Mouse (Mus musculus) adrenal gland, adult 8-10 months (tissue): ENCODE results near the gene Srpx2. TPM values are rescaled to one million over a fixed set of nuclear protein-coding genes. Genes with fewer than 3 reads are reported as not detected.

Experiments used
- total RNA-seq, 4 experiments: library from RNA; stranded (reverse); gene quantifications; 2 replicates each; pipeline ENCODE4 v1.2.4; 2022

Srpx2 gene
- total RNA-seq, 4 experiments from 2014 or later, result 2.8 to 8.8 (median 5.1) TPM

Other genes with a start within 250 kb of the Srpx2 start
- gene Pcdh19, start 219.4 kb upstream of the Srpx2 start, total RNA-seq, result 10 to 100 TPM in 3 of 4 experiments, 1 to 10 TPM in 1; 9.5 to 14.6 (median 11.7) TPM
- gene Tnmd, start 57.4 kb upstream of the Srpx2 start, total RNA-seq, result under 1 TPM in 2 of 4 experiments, not detected in 2; 0.17 to 0.51 TPM
- 10 to 100 TPM; 25.8 to 52.3 (median 37.4) TPM for gene Tspan6, start 10.0 kb upstream of the Srpx2 start, total RNA-seq
- gene Sytl4, start 73.4 kb downstream of the Srpx2 start, total RNA-seq, result 10 to 100 TPM; 15.4 to 23.7 (median 19.6) TPM
- 10 to 100 TPM; 31.8 to 42.6 (median 35.8) TPM for gene Cstf2, start 150.8 kb downstream of the Srpx2 start, total RNA-seq